Mouse (Mus musculus) heart, postnatal 0 days (tissue): ENCODE data around the gene Bmf.

ENCODE experiments used
- CTCF ChIP-seq: IDR thresholded peaks from 2 replicates; pipeline ENCODE4 v1.5.1; 2016; ENCODE audit warnings: antibody characterized with exemption, control low read depth, low read depth
- EP300 ChIP-seq: IDR thresholded peaks from 2 replicates; pipeline ENCODE4 v1.6.1; 2016; ENCODE audit warnings: antibody characterized with exemption, low read depth

- TF ChIP-seq CTCF (no peak), EP300 (0 out of 2 replicates have a peak, but pooled peaks have one; percentile 44)
Measured at GRCm38 (mm10) chr2:118549507-118550473, at the start of gene Bmf.
